Mouse (Mus musculus) stomach, embryonic 16.5 days (tissue): Measurements from ENCODE around the gene Eif5a. TPM values are rescaled to one million over a fixed set of nuclear protein-coding genes. Genes with fewer than 3 reads are reported as not detected.
"Not testable (repeated sequence)": the region's sequence is repeated elsewhere in the genome, so short reads cannot be mapped to it uniquely, and the experiment has no call there.

ENCODE experiments used
- ATAC-seq: fragments of 200-750 bp; cut with Nextera tagmentation; 2 replicates; pipeline ENCODE4 v1.8.0; 2017; ENCODE audit warnings: moderate number of reproducible peaks, moderate TSS enrichment; ENCODE audit not compliant: insufficient read depth, low FRiP score
- H3K27ac ChIP-seq: fragments of 300-500 bp; sonication (generic); 2 replicates; pipeline ENCODE4 v1.5.1; 2014; ENCODE audit warnings: low read length
- H3K27me3 ChIP-seq: fragments of 300-500 bp; sonication (generic); 2 replicates; pipeline ENCODE4 v1.6.1; 2014; ENCODE audit warnings: low read length, control low read depth, mixed read lengths; ENCODE audit not compliant: control insufficient read depth, insufficient read depth
- H3K36me3 ChIP-seq: fragments of 300-500 bp; sonication (generic); 2 replicates; pipeline ENCODE4 v1.6.1; 2014; ENCODE audit warnings: low read length; ENCODE audit not compliant: control insufficient read depth, insufficient read depth
- H3K4me1 ChIP-seq: fragments of 300-500 bp; sonication (generic); 2 replicates; pipeline ENCODE4 v1.6.1; 2014; ENCODE audit warnings: low read length, control low read depth, mixed read lengths; ENCODE audit not compliant: control insufficient read depth, insufficient read depth
- H3K4me2 ChIP-seq: fragments of 300-500 bp; sonication (generic); 2 replicates; pipeline ENCODE4 v1.6.1; 2014; ENCODE audit warnings: low read depth, low read length, mixed read lengths
- H3K4me3 ChIP-seq: fragments of 300-500 bp; sonication (generic); replicated peaks from 2 replicates; pipeline ENCODE4 v1.5.1; 2014; ENCODE audit warnings: mild to moderate bottlenecking, low read length
- H3K9ac ChIP-seq: fragments of 300-500 bp; sonication (generic); 2 replicates; pipeline ENCODE4 v1.6.1; 2014; ENCODE audit warnings: low read length
- H3K9me3 ChIP-seq: fragments of 300-500 bp; sonication (generic); replicated peaks from 2 replicates; pipeline ENCODE4 v1.6.1; 2016; ENCODE audit warnings: low read length, control low read depth; ENCODE audit not compliant: control insufficient read depth
- WGBS: fragments of 180-500 bp; shearing (Covaris S2); extraction: QIAGEN DNeasy Blood & Tissue Kit; methylation state at CpG from one replicate; pipeline ENCODE4 v1.1.7; 2014; 5-methylcytosine and 5-hydroxymethylcytosine counted together
- polyA plus RNA-seq: library from polyadenylated mRNA; unstranded; fragments of >200 nt; fragmentation: Nextera tagmentation; extraction: Ambion mirVana; gene quantifications from 2 replicates; pipeline ENCODE4 v1.2.1, GENCODE M21; 2015

Eif5a gene
- polyA plus RNA-seq, 1 experiment from 2014 or later = 1,535 TPM

DNA sequence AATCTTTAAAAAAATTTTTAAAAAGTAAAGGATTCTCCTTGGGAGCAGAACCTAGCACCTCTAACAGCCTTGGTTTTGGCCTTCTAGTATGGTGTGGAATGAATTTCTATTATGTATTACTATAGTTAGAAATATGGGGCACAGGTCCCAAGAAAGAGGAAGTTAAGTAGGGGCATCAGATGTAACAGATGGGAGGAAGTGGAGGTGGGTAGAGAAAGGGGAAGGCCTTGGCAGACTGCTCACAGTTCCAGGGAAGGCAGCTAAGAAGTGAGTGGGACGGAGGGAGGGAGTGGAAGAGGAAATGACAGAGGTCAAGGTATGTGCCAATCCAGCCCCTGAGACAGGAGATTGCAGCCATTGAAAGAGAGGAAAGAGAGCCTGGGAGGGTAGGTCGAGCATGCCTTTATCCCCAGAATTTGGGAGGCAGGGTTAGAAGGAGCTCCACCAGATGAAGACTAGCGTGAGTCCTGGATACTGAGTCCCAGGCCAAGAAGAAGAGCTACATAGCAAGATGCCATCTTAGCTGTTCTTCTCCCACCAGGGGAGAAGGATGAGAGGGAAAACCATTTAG lies 9.3 kb upstream of the Eif5a start:
- WGBS = 76% methylated on average over 3 of the region's 3 CpGs
- H3K36me3 ChIP-seq = no peaks in the 10 kb centered on the region
- no peak overlapping the region for H3K27ac ChIP-seq
- H3K4me1 ChIP-seq = peaks cover 12% of the 10 kb centered on the region
- H3K4me3 ChIP-seq = no peak overlapping the region
- H3K9me3 ChIP-seq = no peaks in the 10 kb centered on the region
- no peaks in the 10 kb centered on the region for H3K27me3 ChIP-seq
- ATAC-seq = no peak
- H3K9ac ChIP-seq = no peak overlapping the region
- H3K4me2 ChIP-seq = no peak overlapping the region

DNA sequence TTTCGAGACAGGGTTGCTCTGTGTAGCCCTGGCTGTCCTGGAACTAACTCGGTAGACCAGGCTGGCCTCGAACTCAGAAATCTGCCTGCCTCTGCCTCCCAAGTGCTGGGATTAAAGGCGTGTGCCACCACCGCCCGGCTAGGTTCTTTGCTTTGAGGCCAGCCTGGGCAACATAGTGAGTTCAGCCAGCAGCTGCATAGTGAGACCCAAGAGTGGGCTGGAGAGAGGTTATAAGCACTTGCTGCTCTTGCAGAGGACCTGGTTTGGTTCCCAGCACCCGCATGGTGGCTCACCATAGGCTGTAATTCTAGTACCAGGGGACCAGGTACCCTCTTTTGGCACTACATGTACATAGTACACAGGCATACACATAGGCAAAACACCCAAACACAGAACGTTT lies 8.4 kb upstream of the Eif5a start:
- WGBS = 85% methylated on average over 8 of the region's 8 CpGs
- ATAC-seq = not testable (repeated sequence)

DNA sequence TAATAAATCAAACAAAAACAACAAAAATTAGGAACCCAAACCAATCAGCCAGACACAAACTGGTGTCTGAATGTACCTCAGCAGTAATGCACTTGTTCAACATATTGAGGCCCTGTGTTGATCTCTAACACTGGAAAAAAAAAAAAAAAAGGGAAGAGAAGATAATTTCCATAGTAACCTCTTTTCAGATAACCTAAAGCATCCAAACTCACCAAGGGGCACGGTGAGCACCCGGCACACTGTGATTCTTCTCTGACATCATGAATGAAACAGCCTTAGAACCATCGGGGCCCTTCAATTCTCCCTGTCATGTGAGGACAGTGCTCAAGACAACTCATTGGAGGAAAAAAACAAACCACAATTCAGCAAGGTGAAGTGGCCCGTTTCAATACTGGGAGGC lies 8.0 kb upstream of the Eif5a start:
- no peak overlapping the region for H3K9ac ChIP-seq
- WGBS = 29% methylated on average over 4 of the region's 4 CpGs
- H3K27ac ChIP-seq = no peak overlapping the region
- no peaks in the 10 kb centered on the region for H3K36me3 ChIP-seq
- H3K9me3 ChIP-seq = no peaks in the 10 kb centered on the region
- 0 out of 2 replicates have a peak, but pooled peaks cover 3% of the 10 kb centered on the region for H3K4me1 ChIP-seq
- no peak for ATAC-seq
- no peak overlapping the region for H3K4me3 ChIP-seq
- no peaks in the 10 kb centered on the region for H3K27me3 ChIP-seq
- H3K4me2 ChIP-seq = no peak overlapping the region

More for the DNA sequence above, 8.4 kb upstream of the Eif5a start:
- not testable (repeated sequence) for H3K4me2 ChIP-seq, H3K36me3 ChIP-seq, H3K9ac ChIP-seq, H3K9me3 ChIP-seq, H3K4me1 ChIP-seq, H3K27me3 ChIP-seq, H3K4me3 ChIP-seq, H3K27ac ChIP-seq

DNA sequence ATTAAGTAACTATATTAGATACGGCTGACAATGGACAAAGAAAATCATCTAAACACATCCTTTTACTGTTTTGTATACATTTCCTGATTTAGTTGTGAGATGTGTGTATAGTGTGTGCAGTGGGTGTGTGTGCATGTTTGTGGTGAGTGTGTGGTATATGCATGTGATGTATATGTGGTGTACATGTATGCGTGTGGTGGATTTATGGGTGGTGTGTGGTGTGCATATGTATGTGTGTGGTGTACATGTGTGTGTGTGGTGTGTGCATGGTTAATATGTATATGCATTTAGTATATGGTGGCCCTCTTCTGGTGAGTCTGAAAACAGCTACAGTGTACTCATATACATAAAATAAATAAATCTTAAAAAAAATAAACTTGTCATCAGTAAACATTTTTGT lies 5.7 kb upstream of the Eif5a start:
- Histone ChIP-seq H3K4me1 (peaks cover 4% of the 10 kb centered on the region), H3K9me3 (no peaks in the 10 kb centered on the region), H3K9ac (no peak overlapping the region), H3K4me3 (no peak overlapping the region), H3K36me3 (no peaks in the 10 kb centered on the region), H3K27me3 (no peaks in the 10 kb centered on the region), H3K4me2 (no peak overlapping the region), H3K27ac (no peak overlapping the region)
- ATAC-seq = no peak
- 97% methylated on average over 2 of the region's 2 CpGs for WGBS

DNA sequence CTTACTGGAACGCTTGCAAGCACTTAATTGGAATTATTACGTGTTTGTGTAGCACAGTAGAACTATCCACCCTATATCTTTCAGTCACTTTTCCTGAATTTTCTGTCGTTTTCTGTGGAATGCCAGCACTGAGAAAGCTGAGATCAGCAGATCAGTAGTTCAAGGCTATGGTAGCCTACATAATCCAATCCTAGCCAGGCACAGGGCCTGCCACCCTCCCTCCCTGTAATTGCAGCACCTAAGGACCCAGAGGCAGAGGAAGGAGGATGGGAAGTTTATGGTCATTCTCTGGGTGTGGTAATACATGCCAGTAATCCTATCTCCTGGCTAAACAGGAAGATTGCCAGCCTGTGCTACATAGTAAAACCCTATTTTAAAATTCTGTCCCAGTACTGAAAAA lies 1.0 kb upstream of the Eif5a start:
- 57% methylated on average over 3 of the region's 3 CpGs for WGBS
- H3K9me3 ChIP-seq = no peaks in the 10 kb centered on the region
- H3K27me3 ChIP-seq = no peaks in the 10 kb centered on the region
- H3K4me2 ChIP-seq = peak overlapping the region; percentile 68; the same call in 1 of the 2 replicates
- H3K4me1 ChIP-seq = peaks cover 16% of the 10 kb centered on the region
- H3K27ac ChIP-seq = peak overlapping the region; percentile 99
- H3K4me3 ChIP-seq = no peak overlapping the region
- no peak for ATAC-seq
- peak overlapping the region; percentile 20 for H3K9ac ChIP-seq
- H3K36me3 ChIP-seq = peaks cover 5% of the 10 kb centered on the region

DNA sequence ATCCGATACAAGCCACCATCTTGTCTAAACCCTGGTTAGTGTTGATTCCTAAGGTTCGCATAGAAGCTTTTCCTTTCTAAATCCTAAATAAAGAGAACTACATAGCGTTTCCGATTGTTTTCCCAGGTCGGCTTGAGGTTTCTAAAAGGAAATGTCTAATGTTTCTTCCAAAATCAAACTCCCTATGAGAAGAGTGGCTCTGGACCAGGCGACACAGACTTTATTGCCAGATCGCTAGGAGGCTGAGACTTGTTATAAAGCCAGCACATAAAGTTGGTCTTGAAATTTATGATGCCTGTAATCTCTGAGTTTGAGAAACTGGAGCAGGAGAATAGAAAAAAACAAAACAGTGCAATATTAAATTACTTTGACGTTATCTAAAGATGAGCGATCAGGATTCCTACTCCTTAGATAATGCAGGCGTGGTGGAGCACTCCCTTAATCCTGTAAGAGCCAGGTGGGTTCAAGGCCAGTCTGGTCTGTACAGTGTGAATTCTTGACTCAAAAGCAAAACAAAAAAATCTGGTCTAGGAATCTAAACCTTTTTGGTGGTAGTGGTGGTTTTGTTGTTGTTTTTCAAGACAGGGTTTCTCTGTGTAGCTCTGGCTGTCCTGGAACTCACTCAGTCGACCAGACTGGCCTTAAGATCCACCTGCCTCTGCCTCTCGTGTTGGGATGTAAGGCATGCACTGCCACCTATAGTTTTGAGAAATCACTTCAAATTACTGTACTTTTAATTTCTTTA lies 426 bp upstream of the Eif5a start:
- Histone ChIP-seq H3K4me1 (peaks cover 16% of the 10 kb centered on the region), H3K4me3 (peak overlapping the region; percentile 55), H3K9ac (peak overlapping the region; percentile 81), H3K4me2 (peak overlapping the region; percentile 68), H3K36me3 (peaks cover 11% of the 10 kb centered on the region), H3K27ac (peak overlapping the region; percentile 99), H3K27me3 (no peaks in the 10 kb centered on the region), H3K9me3 (no peaks in the 10 kb centered on the region)
- 3% methylated on average over 12 of the region's 12 CpGs for WGBS
- no peak for ATAC-seq

DNA sequence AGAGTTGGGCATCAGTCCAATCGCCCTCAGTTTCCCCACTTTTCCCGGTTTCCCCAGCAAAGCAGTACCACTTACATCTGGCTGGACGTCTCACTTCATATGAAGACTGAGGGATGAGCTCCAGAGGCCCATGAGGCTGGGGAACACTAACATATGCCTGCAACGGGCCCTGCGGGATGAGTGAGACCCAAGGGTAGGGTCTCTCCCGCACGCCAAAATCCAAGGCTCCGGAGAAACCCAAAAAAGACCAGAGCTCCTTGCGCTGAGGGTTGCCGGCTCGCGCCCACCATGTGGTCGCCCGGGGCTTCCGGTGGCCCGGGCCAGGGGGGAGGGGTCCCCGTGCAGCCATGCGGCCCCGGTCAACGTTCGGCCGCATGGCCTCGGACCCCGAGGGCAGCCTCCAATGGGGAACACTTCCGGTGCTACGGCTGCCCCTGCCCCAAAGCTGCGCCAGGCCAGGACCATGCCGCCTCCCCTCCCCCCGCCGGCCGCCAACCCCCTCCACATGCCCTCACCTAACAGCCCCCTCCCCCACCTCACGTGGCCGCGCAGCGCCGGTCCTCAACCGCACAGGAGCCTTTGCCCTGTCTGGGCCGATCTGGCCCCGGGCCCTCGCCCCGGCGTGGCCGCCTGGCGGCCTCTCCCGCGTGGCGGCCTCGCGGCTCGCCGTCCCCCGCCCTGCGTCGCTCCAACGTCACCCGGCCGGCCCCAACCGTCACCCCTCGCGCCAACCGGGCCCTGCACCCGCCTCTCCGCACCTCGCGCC lies 1.3 kb downstream of the Eif5a start:
- Histone ChIP-seq H3K4me3 (peak overlapping the region; percentile 93), H3K36me3 (peaks cover 22% of the 10 kb centered on the region), H3K27me3 (no peaks in the 10 kb centered on the region), H3K27ac (peak overlapping the region; percentile 96), H3K4me2 (peak overlapping the region; percentile 94), H3K4me1 (peaks cover 24% of the 10 kb centered on the region), H3K9ac (peak overlapping the region; percentile 98), H3K9me3 (no peaks in the 10 kb centered on the region)
- WGBS = under 1% methylated on average over 63 of the region's 65 CpGs
- ATAC-seq = peak; percentile 3; the same call in 1 of the 2 replicates

DNA sequence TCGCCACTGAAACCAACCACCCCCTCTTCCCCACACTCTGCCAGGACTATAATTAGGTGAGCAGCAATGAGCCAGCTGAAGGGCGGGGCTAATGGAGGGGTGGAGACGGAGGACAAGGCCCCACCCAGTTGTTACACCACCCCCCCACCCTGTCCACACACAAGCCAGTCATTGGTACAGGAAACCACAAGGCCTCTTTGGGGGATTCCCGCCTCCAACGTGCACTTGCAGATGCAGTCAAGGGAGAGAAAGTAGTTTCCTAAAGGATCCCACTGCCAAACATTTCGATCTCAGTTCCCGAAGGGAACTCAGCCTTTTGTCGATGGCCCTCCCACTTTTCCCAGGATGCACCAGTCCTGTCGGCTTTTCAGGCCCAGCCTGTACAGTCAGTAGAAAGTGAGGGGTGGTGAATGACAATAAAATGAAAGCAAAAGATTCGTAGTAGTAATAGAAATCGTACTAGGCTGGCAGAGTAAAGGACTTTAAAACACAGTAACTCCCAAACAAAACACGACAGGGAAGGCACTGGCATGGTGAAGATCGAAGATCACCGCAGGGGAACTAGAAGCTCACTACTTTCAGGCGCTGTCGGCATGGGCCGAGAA lies 2.0 kb downstream of the Eif5a start:
- no peaks in the 10 kb centered on the region for H3K9me3 ChIP-seq
- WGBS = under 1% methylated on average over 17 of the region's 17 CpGs
- H3K27me3 ChIP-seq = no peaks in the 10 kb centered on the region
- peaks cover 23% of the 10 kb centered on the region for H3K36me3 ChIP-seq
- H3K4me3 ChIP-seq = peak overlapping the region; percentile 93
- H3K4me1 ChIP-seq = peaks cover 31% of the 10 kb centered on the region
- peak overlapping the region; percentile 94 for H3K4me2 ChIP-seq
- peak; percentile 15; the same call in 1 of the 2 replicates for ATAC-seq
- H3K9ac ChIP-seq = peak overlapping the region; percentile 98
- peak overlapping the region; percentile 96 for H3K27ac ChIP-seq
